Mouse (Mus musculus) T-cell, adult 66 days (primary cell): ENCODE results near the gene Slc9a4. TPM values are rescaled to one million over a fixed set of nuclear protein-coding genes. Genes with fewer than 3 reads are reported as not detected.

ENCODE experiments used
- total RNA-seq, 2 experiments: library from RNA; stranded (reverse); gene quantifications; 3 replicates in 1 of 2; 4 replicates in 1 of 2; pipeline ENCODE4 v1.2.4; 2023

Slc9a4 gene
- total RNA-seq: not detected

DNA sequence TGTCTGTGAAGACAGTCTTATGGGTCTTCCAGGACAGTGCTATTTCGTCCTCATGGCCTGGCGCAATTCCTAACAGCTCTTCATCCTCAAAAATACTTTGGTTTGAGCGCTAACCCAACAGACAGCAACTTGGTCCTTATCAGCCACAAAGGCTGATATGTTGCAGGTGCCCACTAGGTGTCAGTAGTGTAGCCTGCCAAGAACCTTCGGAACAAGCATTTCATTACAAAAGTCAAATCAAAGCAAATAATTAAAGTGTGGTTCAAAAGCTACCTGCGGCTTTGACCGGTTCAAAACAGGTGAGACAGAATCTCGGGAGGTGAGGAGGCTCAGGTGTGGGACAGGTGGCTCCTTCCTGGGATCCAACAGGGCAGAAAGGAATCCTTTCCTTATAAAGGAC, at the start of gene Slc9a4:
Gene Slc9a4 (plus strand): TSS at position 298 of the 400 bp plus-strand sequence.

Other genes with a start within 250 kb of the Slc9a4 start
- gene Il1rl1, start 150.5 kb upstream of the Slc9a4 start, total RNA-seq: 1 to 10 TPM in 1 of 2 experiments, under 1 TPM in 1; 0.71 to 2.8 TPM
- 10 to 100 TPM; 61.5 to 65.6 TPM for gene Il18r1, start 114.5 kb upstream of the Slc9a4 start, total RNA-seq
- gene Il18rap, start 64.7 kb upstream of the Slc9a4 start, total RNA-seq: 10 to 100 TPM; 19.1 to 26.4 TPM
- gene Slc9a2, start 100.5 kb downstream of the Slc9a4 start, total RNA-seq: not detected
- gene Mfsd9, start 210.6 kb downstream of the Slc9a4 start, total RNA-seq: 1 to 10 TPM in 1 of 2 experiments, under 1 TPM in 1; 0.82 to 1.6 TPM
- gene Tmem182, start 225.5 kb downstream of the Slc9a4 start, total RNA-seq: not detected